Mouse (Mus musculus) forelimb bud, embryonic 11.5 days (tissue): Measurements from ENCODE around the gene Pa2g4.
"Not testable (repeated sequence)": the region's sequence is repeated elsewhere in the genome, so short reads cannot be mapped to it uniquely, and the experiment has no call there.

ENCODE experiments used
- DNase-seq: peaks from one replicate; pipeline ENCODE4 v3.0.0-alpha.2; 2012; ENCODE audit warnings: low read depth, low spot score

Pa2g4 gene

GRCm38 (mm10) chr10:128565788-128566531 is at the start of gene Pa2g4:
Pa2g4 (minus strand) TSS chr10:128565987.
- peak; percentile 99 for DNase-seq

GRCm38 (mm10) chr10:128614934-128615333 is 49.1 kb upstream of the Pa2g4 start:
- DNase-seq, result no peak

- DNase-seq, result not testable (repeated sequence)
Observed at GRCm38 (mm10) chr10:128613820-128614219, 48.0 kb upstream of the Pa2g4 start.

- DNase-seq, result no peak
Observed at GRCm38 (mm10) chr10:128613154-128613440, 47.3 kb upstream of the Pa2g4 start.

GRCm38 (mm10) chr10:128612433-128613153 is 46.8 kb upstream of the Pa2g4 start:
- DNase-seq, result peak; percentile 80

GRCm38 (mm10) chr10:128606483-128606882 is 40.7 kb upstream of the Pa2g4 start:
- DNase-seq, result no peak

- DNase-seq, result no peak
Observed at GRCm38 (mm10) chr10:128602470-128603128, 36.8 kb upstream of the Pa2g4 start.

- DNase-seq, result no peak
Observed at GRCm38 (mm10) chr10:128601499-128601898, 35.7 kb upstream of the Pa2g4 start.

GRCm38 (mm10) chr10:128598476-128598875 is 32.7 kb upstream of the Pa2g4 start:
- DNase-seq, result no peak

- no peak for DNase-seq
Observed at GRCm38 (mm10) chr10:128592797-128593196, 27.0 kb upstream of the Pa2g4 start.

GRCm38 (mm10) chr10:128591436-128591835 is 25.6 kb upstream of the Pa2g4 start:
- no peak for DNase-seq

- DNase-seq, result peak; percentile 74
Observed at GRCm38 (mm10) chr10:128590193-128590690, 24.5 kb upstream of the Pa2g4 start.

GRCm38 (mm10) chr10:128589464-128590192 is 23.8 kb upstream of the Pa2g4 start, which contains the start of gene Erbb3:
Erbb3 (minus strand) TSS chr10:128589652.
- DNase-seq, result peak; percentile 56

GRCm38 (mm10) chr10:128588775-128589463 is 23.1 kb upstream of the Pa2g4 start:
- DNase-seq, result no peak

GRCm38 (mm10) chr10:128588136-128588535 is 22.3 kb upstream of the Pa2g4 start:
- DNase-seq, result no peak

- DNase-seq, result no peak
Observed at GRCm38 (mm10) chr10:128587697-128588096, 21.9 kb upstream of the Pa2g4 start.

GRCm38 (mm10) chr10:128587120-128587519 is 21.3 kb upstream of the Pa2g4 start:
- no peak for DNase-seq

GRCm38 (mm10) chr10:128586546-128586945 is 20.8 kb upstream of the Pa2g4 start:
- no peak for DNase-seq

- peak; percentile 56 for DNase-seq
Observed at GRCm38 (mm10) chr10:128584386-128584785, 18.6 kb upstream of the Pa2g4 start.

- no peak for DNase-seq
Observed at GRCm38 (mm10) chr10:128583644-128584043, 17.9 kb upstream of the Pa2g4 start.

GRCm38 (mm10) chr10:128579731-128580130 is 13.9 kb upstream of the Pa2g4 start:
- no peak for DNase-seq
